Mouse (Mus musculus) liver, postnatal 0 days (tissue): Measurements from ENCODE around the gene Pdia2.
A peak's percentile ranks its signal among the peaks of the same experiment; 100 is the strongest.
"Not testable (repeated sequence)": the region's sequence is repeated elsewhere in the genome, so short reads cannot be mapped to it uniquely, and the experiment has no call there.

Experiments
- CTCF ChIP-seq: sonication (generic); IDR thresholded peaks from 2 replicates; pipeline ENCODE4 v1.5.1; 2016; ENCODE audit warnings: antibody characterized with exemption, low read depth
- EP300 ChIP-seq: IDR thresholded peaks from 2 replicates; pipeline ENCODE4 v1.6.1; 2016; ENCODE audit warnings: antibody characterized with exemption, low read depth, mild to moderate bottlenecking

GRCm38 (mm10) chr17:26175248-26175647 is 23.6 kb downstream of the Pdia2 start:
- peak; percentile 28 for TF ChIP-seq CTCF
- not testable (repeated sequence) for TF ChIP-seq EP300
